Mouse (Mus musculus) bone marrow, adult 2 months (tissue): ENCODE measurements around the gene Ncoa1.

ENCODE experiments used
- CTCF ChIP-seq: fragments of 200-500 bp; IDR thresholded peaks from 2 replicates; pipeline ENCODE4 v1.5.1; 2011; ENCODE audit warnings: low read length, control low read depth; ENCODE audit not compliant: control insufficient read depth, insufficient read depth
- POLR2A ChIP-seq: fragments of 200-500 bp; IDR thresholded peaks from 2 replicates; pipeline ENCODE4 v1.6.1; 2011; ENCODE audit warnings: low read depth, mild to moderate bottlenecking, control low read depth, low read length, borderline replicate concordance; ENCODE audit not compliant: control insufficient read depth

DNA sequence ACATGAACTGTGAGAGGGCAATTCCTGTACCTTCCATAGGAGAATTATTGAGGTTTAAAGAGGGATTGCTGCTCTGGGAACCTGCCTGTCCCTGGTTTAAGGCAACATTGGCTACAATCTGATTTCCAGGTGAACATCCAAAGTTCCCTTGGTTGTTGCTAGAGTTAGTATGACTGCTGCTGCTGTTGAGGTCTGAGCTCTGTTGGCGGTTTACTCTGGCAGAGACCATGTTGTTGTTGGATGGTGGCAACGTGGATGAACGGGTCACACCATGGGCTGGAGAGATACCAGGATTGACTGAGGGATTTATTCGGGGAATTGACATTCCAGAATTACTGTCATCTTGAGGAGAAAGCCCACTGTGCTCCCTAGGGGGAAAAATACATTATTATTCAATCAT lies 181.1 kb downstream of the Ncoa1 start:
- TF ChIP-seq CTCF (no peak), POLR2A (no peak)
